Mouse (Mus musculus) forebrain, embryonic 11.5 days (tissue): Measurements from ENCODE around the gene Stx4a. TPM values are rescaled to one million over a fixed set of nuclear protein-coding genes. Genes with fewer than 3 reads are reported as not detected.

Experiments used
- ATAC-seq: fragments of 200-750 bp; cut with Nextera tagmentation; replicated peaks from 2 replicates; pipeline ENCODE4 v1.8.0; 2017; ENCODE audit warnings: moderate TSS enrichment; ENCODE audit not compliant: low FRiP score
- DNase-seq: peaks from one replicate; pipeline ENCODE4 v3.0.0-alpha.2; 2017; ENCODE audit warnings: low spot score
- H3K27ac ChIP-seq: fragments of 300-500 bp; sonication (generic); 2 replicates; pipeline ENCODE4 v1.5.1; 2014; ENCODE audit warnings: low read depth, low read length
- H3K27me3 ChIP-seq: fragments of 300-500 bp; sonication (generic); 2 replicates; pipeline ENCODE4 v1.6.1; 2014; ENCODE audit warnings: mild to moderate bottlenecking, low read length, mixed read lengths; ENCODE audit not compliant: control insufficient read depth, insufficient read depth
- H3K36me3 ChIP-seq: fragments of 300-500 bp; sonication (generic); 2 replicates; pipeline ENCODE4 v1.6.1; 2014; ENCODE audit warnings: mild to moderate bottlenecking, low read length, moderate library complexity, mixed read lengths; ENCODE audit not compliant: control insufficient read depth, insufficient read depth
- H3K4me1 ChIP-seq: fragments of 300-500 bp; sonication (generic); replicated peaks from 2 replicates; pipeline ENCODE4 v1.6.1; 2014; ENCODE audit warnings: low read length, mixed read lengths; ENCODE audit not compliant: control insufficient read depth, insufficient read depth
- H3K4me2 ChIP-seq: fragments of 300-500 bp; sonication (generic); 2 replicates; pipeline ENCODE4 v1.6.1; 2014; ENCODE audit warnings: low read depth, mild to moderate bottlenecking, low read length, moderate library complexity, mixed read lengths; ENCODE audit not compliant: severe bottlenecking
- H3K4me3 ChIP-seq: fragments of 300-500 bp; sonication (generic); 2 replicates; pipeline ENCODE4 v1.5.1; 2014; ENCODE audit warnings: low read depth, low read length
- H3K9ac ChIP-seq: fragments of 300-500 bp; sonication (generic); 2 replicates; pipeline ENCODE4 v1.6.1; 2014; ENCODE audit warnings: low read length
- H3K9me3 ChIP-seq: fragments of 300-500 bp; sonication (generic); 2 replicates; pipeline ENCODE4 v1.6.1; 2016; ENCODE audit warnings: low read length, mixed read lengths; ENCODE audit not compliant: control insufficient read depth
- WGBS: fragments of 180-500 bp; shearing (Covaris S2); extraction: QIAGEN DNeasy Blood & Tissue Kit; methylation state at CpG from one replicate; pipeline ENCODE4 v1.1.7; 2014; 5-methylcytosine and 5-hydroxymethylcytosine counted together
- polyA plus RNA-seq: library from polyadenylated mRNA; unstranded; fragments of >200 nt; fragmentation: Nextera tagmentation; extraction: Ambion mirVana; gene quantifications from 2 replicates; pipeline ENCODE4 v1.2.1, GENCODE M21; 2014

Stx4a gene
- polyA plus RNA-seq, 1 experiment from 2014 or later = 10.1 TPM

DNA sequence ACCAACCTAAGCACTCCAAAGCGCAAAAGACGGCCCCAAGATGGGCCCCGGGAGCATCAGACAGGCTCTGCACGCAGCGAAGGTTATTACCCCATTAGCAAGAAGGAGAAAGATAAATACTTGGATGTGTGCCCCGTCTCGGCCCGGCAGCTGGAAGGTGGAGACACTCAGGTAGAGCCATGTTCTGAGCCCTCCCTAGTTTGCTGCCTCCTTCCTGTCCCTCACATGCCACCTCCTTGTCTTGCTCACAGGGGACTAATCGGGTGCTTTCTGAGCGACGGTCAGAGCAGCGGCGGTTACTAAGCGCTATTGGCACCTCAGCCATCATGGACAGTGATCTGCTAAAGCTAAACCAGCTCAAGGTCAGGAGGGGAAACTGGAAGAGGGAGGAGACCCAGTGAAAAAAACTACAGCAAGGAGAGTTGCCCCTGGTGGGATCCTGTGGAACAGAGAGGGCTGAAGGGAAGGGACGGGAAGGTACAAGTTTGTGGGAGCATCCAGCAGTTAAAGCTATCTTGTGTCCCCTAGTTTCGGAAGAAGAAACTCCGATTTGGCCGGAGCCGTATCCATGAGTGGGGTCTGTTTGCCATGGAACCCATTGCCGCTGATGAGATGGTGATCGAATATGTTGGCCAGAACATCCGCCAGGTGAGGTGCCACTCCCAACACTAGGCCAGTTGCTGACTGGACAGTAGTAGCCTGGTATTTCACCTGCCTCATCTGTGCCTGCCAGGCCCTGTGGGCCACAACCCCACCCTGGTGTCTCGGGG, 26.8 kb upstream of the Stx4a start:
- Histone ChIP-seq H3K27ac (no peak overlapping the region), H3K4me2 (no peak overlapping the region), H3K27me3 (no peaks in the 10 kb centered on the region), H3K36me3 (peaks cover 27% of the 10 kb centered on the region), H3K4me1 (no peaks in the 10 kb centered on the region), H3K9me3 (no peaks in the 10 kb centered on the region), H3K9ac (no peak overlapping the region), H3K4me3 (no peak overlapping the region)
- DNase-seq (no peak), ATAC-seq (no peak)
- 95% methylated on average over 23 of the region's 23 CpGs for WGBS

DNA sequence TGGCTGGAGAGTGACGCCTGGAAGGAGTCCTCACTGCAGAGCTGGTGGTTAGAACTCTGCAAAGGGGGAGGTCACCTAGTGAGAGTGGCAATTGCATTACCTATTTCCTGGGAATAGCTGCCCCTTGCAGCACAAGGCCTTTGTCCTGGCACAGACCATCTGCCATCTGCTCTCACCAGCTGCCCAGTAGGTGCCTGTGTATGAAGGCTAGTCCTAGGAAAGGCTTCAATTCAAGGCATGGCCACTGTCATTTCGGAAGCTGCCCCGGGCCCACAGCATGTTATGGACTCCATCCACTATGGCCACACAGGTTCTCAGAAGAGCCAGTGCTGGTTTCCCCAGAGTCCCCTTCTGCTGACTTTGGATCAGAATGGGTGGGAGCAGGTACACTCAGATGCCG, 25.5 kb upstream of the Stx4a start:
- H3K36me3 ChIP-seq = peaks cover 26% of the 10 kb centered on the region
- no peak overlapping the region for H3K4me3 ChIP-seq
- 90% methylated on average over 4 of the region's 4 CpGs for WGBS
- H3K9ac ChIP-seq = no peak overlapping the region
- no peaks in the 10 kb centered on the region for H3K27me3 ChIP-seq
- DNase-seq = no peak
- H3K9me3 ChIP-seq = no peaks in the 10 kb centered on the region
- H3K4me2 ChIP-seq = no peak overlapping the region
- no peak for ATAC-seq
- no peak overlapping the region for H3K27ac ChIP-seq
- no peaks in the 10 kb centered on the region for H3K4me1 ChIP-seq

DNA sequence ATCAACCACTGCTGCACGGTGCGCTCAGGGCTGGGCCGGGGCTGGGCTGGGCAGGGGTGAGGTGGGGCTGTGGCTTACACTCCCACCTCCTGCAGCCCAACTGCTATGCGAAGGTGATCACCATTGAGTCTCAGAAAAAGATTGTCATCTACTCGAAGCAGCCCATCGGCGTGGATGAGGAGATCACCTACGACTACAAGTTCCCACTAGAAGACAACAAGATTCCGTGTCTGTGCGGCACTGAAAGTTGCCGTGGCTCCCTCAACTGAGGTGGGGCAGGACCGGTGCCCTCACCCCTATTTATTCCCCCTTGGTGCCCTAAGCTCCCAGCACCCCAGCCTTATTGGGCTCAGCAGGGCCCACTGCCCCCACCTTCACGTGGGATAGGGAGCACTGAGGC, 24.9 kb upstream of the Stx4a start:
- Histone ChIP-seq H3K4me2 (no peak overlapping the region), H3K4me3 (no peak overlapping the region), H3K36me3 (peaks cover 26% of the 10 kb centered on the region), H3K27me3 (no peaks in the 10 kb centered on the region), H3K9ac (no peak overlapping the region), H3K27ac (no peak overlapping the region), H3K4me1 (no peaks in the 10 kb centered on the region), H3K9me3 (no peaks in the 10 kb centered on the region)
- no peak for ATAC-seq
- DNase-seq = no peak
- 92% methylated on average over 13 of the region's 13 CpGs for WGBS

DNA sequence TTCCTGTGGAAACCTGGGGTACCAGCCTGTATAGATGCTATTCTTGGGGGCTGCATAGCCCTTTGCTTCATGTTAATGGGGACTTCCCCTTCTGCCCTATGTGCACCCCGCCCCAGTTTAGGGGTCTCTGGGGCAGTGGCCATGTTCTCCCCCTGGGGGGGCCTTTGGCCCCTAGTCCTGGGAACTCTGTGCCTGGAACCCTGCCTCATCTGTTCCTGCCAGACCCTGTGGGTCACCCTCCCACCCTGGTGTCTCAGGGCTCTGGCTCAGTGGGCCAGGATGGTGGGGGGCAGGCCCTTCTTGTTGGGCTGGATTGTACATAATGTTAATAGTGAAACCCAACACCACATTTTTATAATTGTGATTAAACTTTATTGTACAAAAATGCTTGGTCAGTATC, 24.4 kb upstream of the Stx4a start:
- Histone ChIP-seq H3K9ac (no peak overlapping the region), H3K27me3 (no peaks in the 10 kb centered on the region), H3K9me3 (no peaks in the 10 kb centered on the region), H3K4me3 (no peak overlapping the region), H3K4me1 (no peaks in the 10 kb centered on the region), H3K36me3 (peaks cover 26% of the 10 kb centered on the region), H3K27ac (no peak overlapping the region), H3K4me2 (no peak overlapping the region)
- DNase-seq (no peak), ATAC-seq (no peak)
- WGBS = 93% methylated on average over 1 of the region's 1 CpGs

DNA sequence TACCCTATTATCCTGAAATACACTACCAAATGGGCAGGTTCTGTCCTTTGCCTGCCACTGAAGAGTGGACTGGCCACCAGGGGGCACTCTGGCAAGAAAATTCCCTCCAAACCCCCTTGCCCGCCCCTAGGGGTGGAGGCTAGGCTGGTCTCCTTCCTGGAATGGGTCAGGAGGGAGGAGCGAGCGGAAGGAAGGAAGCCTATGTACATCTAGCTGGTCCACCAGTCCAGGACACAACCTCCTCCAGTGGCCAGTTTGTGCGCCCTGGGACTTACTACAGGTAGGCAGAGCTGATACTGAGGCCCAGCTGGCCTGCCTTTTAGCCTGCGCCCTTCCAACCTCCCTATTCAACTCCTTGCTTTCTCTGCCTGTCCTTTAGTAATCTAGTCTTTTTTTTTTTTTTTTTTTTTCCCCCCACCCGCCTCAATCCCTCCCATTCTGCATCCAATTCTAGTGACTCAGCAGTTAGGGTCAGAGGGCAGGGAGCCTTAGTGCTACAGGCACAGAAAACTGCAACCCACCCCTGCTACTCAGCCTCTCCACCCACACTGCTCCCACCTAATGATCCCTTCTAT, 23.6 kb upstream of the Stx4a start, which contains the start of gene Hsd3b7:
TSS of gene Hsd3b7 (plus strand) at position 170 of the 575 bp plus-strand sequence.
- no peak within 1 kb of the TSS for H3K27ac ChIP-seq
- H3K4me3 ChIP-seq = no peak within 1 kb of the TSS
- DNase-seq (peak; percentile 95), ATAC-seq (peak; percentile 86)
- no peak within 1 kb of the TSS for H3K9ac ChIP-seq
- H3K4me1 ChIP-seq = no peaks in the 10 kb centered on the region
- 36% methylated on average over 6 of the region's 6 CpGs for WGBS
- H3K4me2 ChIP-seq = no peak within 1 kb of the TSS
- no peaks in the 10 kb centered on the region for H3K9me3 ChIP-seq
- no peaks in the 10 kb centered on the region for H3K27me3 ChIP-seq
- H3K36me3 ChIP-seq = peaks cover 20% of the 10 kb centered on the region

DNA sequence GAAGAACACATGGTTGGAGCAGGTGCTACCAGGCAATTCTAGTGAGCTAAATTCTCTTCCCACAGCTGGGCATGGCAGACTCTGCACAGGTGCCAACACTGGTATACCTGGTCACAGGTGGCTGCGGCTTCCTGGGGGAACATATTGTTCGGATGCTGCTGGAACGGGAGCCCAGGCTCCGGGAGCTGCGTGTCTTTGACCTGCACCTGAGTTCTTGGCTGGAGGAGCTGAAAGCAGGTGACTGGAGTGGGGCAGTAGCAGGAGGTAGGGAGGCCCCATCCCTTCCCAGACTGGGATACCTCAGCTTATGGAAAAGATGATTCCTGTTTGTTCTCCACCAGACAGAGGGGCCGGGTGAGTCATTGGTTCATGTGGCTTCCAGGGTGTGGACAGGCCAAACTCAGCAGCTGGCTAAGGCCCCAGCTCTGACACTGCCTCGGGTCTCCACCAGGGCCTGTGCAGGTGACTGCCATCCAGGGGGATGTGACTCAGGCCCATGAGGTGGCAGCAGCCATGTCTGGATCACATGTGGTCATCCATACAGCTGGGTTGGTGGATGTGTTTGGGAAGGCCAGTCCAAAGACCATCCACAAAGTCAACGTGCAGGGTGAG, 23.0 kb upstream of the Stx4a start:
- Histone ChIP-seq H3K4me2 (no peak overlapping the region), H3K9me3 (no peaks in the 10 kb centered on the region), H3K27me3 (no peaks in the 10 kb centered on the region), H3K36me3 (peaks cover 15% of the 10 kb centered on the region), H3K9ac (no peak overlapping the region), H3K4me3 (no peak overlapping the region), H3K27ac (no peak overlapping the region), H3K4me1 (no peaks in the 10 kb centered on the region)
- no peak for ATAC-seq
- 92% methylated on average over 8 of the region's 8 CpGs for WGBS
- DNase-seq = no peak

DNA sequence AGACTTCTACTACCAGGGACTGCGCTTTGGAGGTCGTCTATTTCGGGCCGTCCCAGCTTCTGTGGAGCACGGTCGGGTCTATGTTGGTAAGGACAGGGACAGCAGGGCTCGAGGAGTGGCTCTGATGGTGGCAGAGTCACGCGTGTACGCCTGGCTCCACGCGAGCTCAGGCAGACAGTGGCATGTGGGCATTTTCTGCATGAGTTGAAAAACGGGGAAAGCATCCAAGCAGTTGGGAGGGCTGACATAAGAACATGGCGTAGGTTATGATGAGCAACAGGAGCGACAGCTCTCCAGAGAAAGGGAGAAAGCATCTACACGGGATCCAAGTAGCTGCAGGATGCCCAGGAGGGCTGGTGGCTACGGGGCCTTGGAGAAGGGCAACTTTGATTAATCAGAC, 21.8 kb upstream of the Stx4a start:
- H3K9me3 ChIP-seq = no peaks in the 10 kb centered on the region
- no peak overlapping the region for H3K4me2 ChIP-seq
- H3K27me3 ChIP-seq = no peaks in the 10 kb centered on the region
- DNase-seq (no peak), ATAC-seq (no peak)
- H3K4me3 ChIP-seq = no peak overlapping the region
- WGBS = 92% methylated on average over 17 of the region's 17 CpGs
- H3K27ac ChIP-seq = no peak overlapping the region
- H3K4me1 ChIP-seq = no peaks in the 10 kb centered on the region
- no peak overlapping the region for H3K9ac ChIP-seq
- peaks cover 8% of the 10 kb centered on the region; the same call in 1 of the 2 replicates for H3K36me3 ChIP-seq

DNA sequence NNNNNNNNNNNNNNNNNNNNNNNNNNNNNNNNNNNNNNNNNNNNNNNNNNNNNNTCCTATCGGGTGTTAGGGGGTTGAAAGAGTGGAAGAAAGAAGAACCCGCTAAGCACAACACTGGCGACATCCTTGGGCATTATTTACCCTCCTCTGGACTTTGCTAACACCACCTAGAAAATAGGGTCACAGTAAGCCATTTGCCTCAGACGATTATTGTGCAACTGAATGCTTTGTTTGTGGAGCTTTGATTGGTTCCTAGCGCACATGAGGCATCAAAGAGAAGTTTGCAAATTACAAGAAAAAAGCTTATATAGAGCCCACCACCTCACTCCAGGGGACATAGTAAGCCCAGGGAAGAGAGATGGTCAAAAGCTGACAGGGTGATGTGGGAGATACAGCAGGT, 15.3 kb upstream of the Stx4a start:
- Histone ChIP-seq H3K36me3 (no peaks in the 10 kb centered on the region), H3K4me3 (no peak overlapping the region), H3K27ac (no peak overlapping the region)

More for the DNA sequence above, 15.3 kb upstream of the Stx4a start:
- 64% methylated on average over 5 of the region's 5 CpGs for WGBS
- DNase-seq (no peak), ATAC-seq (no peak)
- Histone ChIP-seq H3K4me1 (no peaks in the 10 kb centered on the region), H3K4me2 (no peak overlapping the region), H3K9ac (no peak overlapping the region), H3K27me3 (no peaks in the 10 kb centered on the region), H3K9me3 (no peaks in the 10 kb centered on the region)
